Mouse (Mus musculus) kidney, embryonic 16.5 days (tissue): Measurements from ENCODE around the gene Syt11. TPM values are rescaled to one million over a fixed set of nuclear protein-coding genes. Genes with fewer than 3 reads are reported as not detected.

Source experiments
- ATAC-seq: fragments of 200-750 bp; cut with Nextera tagmentation; 2 replicates; pipeline ENCODE4 v1.8.0; 2017; ENCODE audit warnings: moderate TSS enrichment; ENCODE audit not compliant: low FRiP score, low TSS enrichment
- H3K27ac ChIP-seq: fragments of 300-500 bp; sonication (generic); 2 replicates; pipeline ENCODE4 v1.5.1; 2014; ENCODE audit warnings: low read length
- H3K27me3 ChIP-seq: fragments of 300-500 bp; sonication (generic); 2 replicates; pipeline ENCODE4 v1.6.1; 2014; ENCODE audit warnings: low read length, control low read depth, mixed read lengths; ENCODE audit not compliant: insufficient read depth
- H3K36me3 ChIP-seq: fragments of 300-500 bp; sonication (generic); 2 replicates; pipeline ENCODE4 v1.6.1; 2014; ENCODE audit warnings: low read length, control low read depth, mixed read lengths; ENCODE audit not compliant: insufficient read depth
- H3K4me1 ChIP-seq: fragments of 300-500 bp; sonication (generic); 2 replicates; pipeline ENCODE4 v1.6.1; 2014; ENCODE audit warnings: low read length, control low read depth, mixed read lengths; ENCODE audit not compliant: insufficient read depth
- H3K4me2 ChIP-seq: fragments of 300-500 bp; sonication (generic); replicated peaks from 2 replicates; pipeline ENCODE4 v1.6.1; 2014; ENCODE audit warnings: low read depth, low read length
- H3K4me3 ChIP-seq: fragments of 300-500 bp; sonication (generic); 2 replicates; pipeline ENCODE4 v1.5.1; 2014; ENCODE audit warnings: mild to moderate bottlenecking, low read length
- H3K9ac ChIP-seq: fragments of 300-500 bp; sonication (generic); replicated peaks from 2 replicates; pipeline ENCODE4 v1.6.1; 2014; ENCODE audit warnings: low read length
- H3K9me3 ChIP-seq: fragments of 300-500 bp; sonication (generic); 2 replicates; pipeline ENCODE4 v1.6.1; 2016; ENCODE audit warnings: low read length, control low read depth
- WGBS: fragments of 180-500 bp; shearing (Covaris S2); extraction: QIAGEN DNeasy Blood & Tissue Kit; methylation state at CpG from one replicate; pipeline ENCODE4 v1.1.7; 2014; 5-methylcytosine and 5-hydroxymethylcytosine counted together
- polyA plus RNA-seq: library from polyadenylated mRNA; unstranded; fragments of >200 nt; fragmentation: Nextera tagmentation; extraction: Ambion mirVana; gene quantifications from 2 replicates; pipeline ENCODE4 v1.2.1, GENCODE M21; 2015

The Syt11 gene
- polyA plus RNA-seq, 1 experiment from 2014 or later = 12.6 TPM

GRCm38 (mm10) chr3:88701222-88701621 lies 73.7 kb downstream of the Syt11 start:
- Histone ChIP-seq H3K27ac (no peak overlapping the region), H3K4me3 (no peak overlapping the region), H3K4me2 (no peak overlapping the region), H3K27me3 (no peaks in the 10 kb centered on the region), H3K9ac (no peak overlapping the region), H3K9me3 (no peaks in the 10 kb centered on the region), H3K36me3 (peaks cover 78% of the 10 kb centered on the region), H3K4me1 (no peaks in the 10 kb centered on the region)
- 63% methylated on average over 3 of the region's 3 CpGs for WGBS
- ATAC-seq = no peak

DNA sequence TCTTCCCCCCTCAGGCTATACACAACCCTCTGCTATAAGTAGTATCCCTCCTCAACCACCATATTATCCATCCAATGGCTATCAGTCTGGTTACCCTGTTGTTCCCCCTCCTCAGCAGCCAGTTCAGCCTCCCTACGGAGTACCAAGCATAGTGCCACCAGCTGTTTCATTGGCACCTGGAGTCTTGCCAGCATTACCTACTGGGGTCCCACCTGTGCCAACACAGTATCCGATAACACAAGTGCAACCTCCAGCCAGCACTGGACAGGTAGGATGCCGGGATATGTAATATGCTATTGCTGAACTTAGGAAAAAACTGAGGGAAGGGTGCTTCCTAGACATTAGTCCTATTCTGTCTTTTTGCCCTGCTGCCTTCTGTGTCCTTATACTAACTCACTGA lies 74.7 kb downstream of the Syt11 start:
- H3K9ac ChIP-seq = no peak overlapping the region
- H3K27ac ChIP-seq = no peak overlapping the region
- H3K27me3 ChIP-seq = no peaks in the 10 kb centered on the region
- H3K4me1 ChIP-seq = no peaks in the 10 kb centered on the region
- no peak for ATAC-seq
- no peak overlapping the region for H3K4me3 ChIP-seq
- no peaks in the 10 kb centered on the region for H3K9me3 ChIP-seq
- H3K36me3 ChIP-seq = peaks cover 82% of the 10 kb centered on the region
- no peak overlapping the region for H3K4me2 ChIP-seq
- WGBS = 92% methylated on average over 3 of the region's 3 CpGs

GRCm38 (mm10) chr3:88698834-88699233 lies 76.1 kb downstream of the Syt11 start:
- 94% methylated on average over 6 of the region's 6 CpGs for WGBS

DNA sequence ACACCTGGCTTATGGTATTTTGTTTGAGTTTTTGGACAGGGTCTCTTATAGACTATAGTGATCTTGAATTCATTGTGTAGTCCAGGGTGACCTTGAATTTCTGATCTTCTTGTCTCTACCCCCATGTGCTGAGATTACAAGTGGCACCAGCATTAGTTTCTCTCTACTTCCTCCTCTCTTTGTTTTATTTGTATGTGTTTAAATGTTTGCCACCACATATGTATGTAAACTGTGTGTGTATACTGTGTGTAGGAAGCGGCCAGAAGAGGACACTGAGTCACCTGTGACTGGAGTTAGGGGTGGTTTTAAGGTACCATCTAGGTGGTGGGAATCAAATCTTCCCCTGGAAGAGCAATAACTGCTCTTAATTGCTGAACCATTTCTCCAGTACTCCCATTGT lies 76.9 kb downstream of the Syt11 start:
- H3K27me3 ChIP-seq = no peaks in the 10 kb centered on the region
- H3K4me3 ChIP-seq = no peak overlapping the region
- WGBS = 97% methylated on average over 1 of the region's 1 CpGs
- H3K4me1 ChIP-seq = no peaks in the 10 kb centered on the region
- H3K4me2 ChIP-seq = no peak overlapping the region
- H3K9ac ChIP-seq = no peak overlapping the region
- H3K36me3 ChIP-seq = peaks cover 85% of the 10 kb centered on the region
- no peak overlapping the region for H3K27ac ChIP-seq
- ATAC-seq = no peak
- no peaks in the 10 kb centered on the region for H3K9me3 ChIP-seq

More at GRCm38 (mm10) chr3:88698834-88699233, 76.1 kb downstream of the Syt11 start:
- H3K36me3 ChIP-seq = peaks cover 85% of the 10 kb centered on the region
- ATAC-seq = no peak
- no peak overlapping the region for H3K27ac ChIP-seq
- no peak overlapping the region for H3K4me2 ChIP-seq
- no peaks in the 10 kb centered on the region for H3K4me1 ChIP-seq
- H3K9ac ChIP-seq = no peak overlapping the region
- H3K9me3 ChIP-seq = no peaks in the 10 kb centered on the region
- no peak overlapping the region for H3K4me3 ChIP-seq
- no peaks in the 10 kb centered on the region for H3K27me3 ChIP-seq

DNA sequence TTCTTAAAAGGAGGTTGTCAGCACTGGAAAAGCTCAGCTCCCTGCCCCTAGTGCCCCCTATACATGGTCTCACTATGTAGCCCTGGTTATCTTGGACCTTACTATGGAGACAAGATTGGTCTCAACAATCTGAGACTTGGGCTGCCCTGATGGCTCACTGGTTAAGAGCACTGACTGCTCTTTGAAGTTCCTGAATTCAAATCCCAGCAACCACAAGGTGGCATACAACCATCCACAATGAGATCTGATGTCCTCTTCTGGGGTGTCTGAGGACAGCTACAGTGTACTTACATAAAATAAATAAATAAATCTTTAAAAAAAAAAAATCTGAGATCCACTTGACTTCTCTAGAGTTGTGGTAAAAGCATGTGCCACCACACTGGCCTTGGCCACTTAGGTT lies 79.4 kb downstream of the Syt11 start:
- no peak for ATAC-seq
- H3K36me3 ChIP-seq = peaks cover 87% of the 10 kb centered on the region
- H3K9me3 ChIP-seq = no peaks in the 10 kb centered on the region
- H3K4me2 ChIP-seq = no peak overlapping the region
- no peak overlapping the region for H3K4me3 ChIP-seq
- no peaks in the 10 kb centered on the region for H3K4me1 ChIP-seq
- H3K9ac ChIP-seq = no peak overlapping the region
- no peaks in the 10 kb centered on the region for H3K27me3 ChIP-seq
- H3K27ac ChIP-seq = no peak overlapping the region

Other genes with a start within 250 kb of the Syt11 start
- gene Mex3a, start 242.8 kb downstream of the Syt11 start, polyA plus RNA-seq = 18.6 and 20.7 TPM in 2 replicates
- gene Rab25, start 226.9 kb downstream of the Syt11 start, polyA plus RNA-seq = 17.3 and 23.9 TPM in 2 replicates
- gene Lamtor2, start 222.1 kb downstream of the Syt11 start, polyA plus RNA-seq = 189 and 207 TPM in 2 replicates
- gene Ubqln4, start 221.4 kb downstream of the Syt11 start, polyA plus RNA-seq = 52.7 and 57.8 TPM in 2 replicates
- gene Ssr2, start 199.3 kb downstream of the Syt11 start, polyA plus RNA-seq = 269 and 323 TPM in 2 replicates
- 103 and 119 TPM in 2 replicates for gene Arhgef2, start 169.2 kb downstream of the Syt11 start, polyA plus RNA-seq
- gene Rxfp4, start 122.0 kb downstream of the Syt11 start, polyA plus RNA-seq = not detected in 2 replicates
- 92.2 and 97.3 TPM in 2 replicates for gene Khdc4, start 89.4 kb downstream of the Syt11 start, polyA plus RNA-seq
- gene Rit1, start 58.3 kb downstream of the Syt11 start, polyA plus RNA-seq = 59.5 and 59.6 TPM in 2 replicates
- 11.3 and 12.7 TPM in 2 replicates for gene Gon4l, start 60.1 kb upstream of the Syt11 start, polyA plus RNA-seq
- gene Msto1, start 138.8 kb upstream of the Syt11 start, polyA plus RNA-seq = 61.9 and 69.8 TPM in 2 replicates
- gene Ash1l, start 175.5 kb upstream of the Syt11 start, polyA plus RNA-seq = 16.6 and 22.1 TPM in 2 replicates
- gene Dap3, start 176.0 kb upstream of the Syt11 start, polyA plus RNA-seq = 161 and 163 TPM in 2 replicates